Mouse (Mus musculus) cerebellum, adult 2 months (tissue): ENCODE measurements around the gene B430306N03Rik. TPM values are rescaled to one million over a fixed set of nuclear protein-coding genes. Genes with fewer than 3 reads are reported as not detected.
"Not testable (repeated sequence)": the region's sequence is repeated elsewhere in the genome, so short reads cannot be mapped to it uniquely, and the experiment has no call there.

ENCODE experiments used
- DNase-seq, 2 experiments: peaks; one replicate each; pipeline ENCODE4 v3.0.0; 2021
- H3K27ac ChIP-seq: fragments of 200-500 bp; 2 replicates; pipeline ENCODE4 v1.5.1; 2012; ENCODE audit warnings: low read length, control low read depth, inconsistent platforms; ENCODE audit not compliant: insufficient read depth
- H3K27me3 ChIP-seq: fragments of 200-500 bp; 2 replicates; pipeline ENCODE4 v1.6.1; 2012; ENCODE audit warnings: inconsistent platforms, mild to moderate bottlenecking, low read length, moderate library complexity; ENCODE audit not compliant: control insufficient read depth, insufficient read depth
- H3K4me1 ChIP-seq: fragments of 200-500 bp; 2 replicates; pipeline ENCODE4 v1.6.1; 2011; ENCODE audit warnings: low read length; ENCODE audit not compliant: control insufficient read depth, insufficient read depth
- H3K4me3 ChIP-seq: fragments of 200-500 bp; replicated peaks from 2 replicates; pipeline ENCODE3; 2011; ENCODE audit warnings: mild to moderate bottlenecking, low read depth, low read length, control low read depth; ENCODE audit not compliant: insufficient read depth
- CTCF ChIP-seq: fragments of 200-500 bp; IDR thresholded peaks from 2 replicates; pipeline ENCODE4 v1.5.1; 2011; ENCODE audit warnings: low read depth, mild to moderate bottlenecking, control low read depth, low read length, moderate library complexity, borderline replicate concordance; ENCODE audit not compliant: insufficient read depth
- POLR2A ChIP-seq: fragments of 200-500 bp; IDR thresholded peaks from 2 replicates; pipeline ENCODE4 v1.6.1; 2011; ENCODE audit warnings: low read length, control low read depth, borderline replicate concordance; ENCODE audit not compliant: insufficient read depth
- whole genome bisulfite sequencing: fragments of 180-500 bp; shearing (Covaris S2); methylation state at CpG from one replicate; pipeline ENCODE4 v1.1.7; 2018; 5-methylcytosine and 5-hydroxymethylcytosine counted together
- polyA plus RNA-seq: library from polyadenylated mRNA; depleted of rRNA; stranded (reverse); fragments of >200 nt; gene quantifications from 2 replicates; pipeline ENCODE4 v1.2.3, GENCODE M21; 2012

B430306N03Rik gene
- polyA plus RNA-seq, 1 experiment, result 0.02 TPM

- H3K4me3 ChIP-seq, result no peak overlapping the region
- TF ChIP-seq POLR2A (no peak), CTCF (no peak)
- no peak for DNase-seq
- no peaks in the 10 kb centered on the region for H3K27me3 ChIP-seq
- no peaks in the 10 kb centered on the region for H3K4me1 ChIP-seq
- 31% methylated on average over 1 of the region's 1 CpGs for WGBS
- no peak overlapping the region for H3K27ac ChIP-seq
Measured at GRCm38 (mm10) chr17:48340267-48340666, 24.3 kb downstream of the B430306N03Rik start.

GRCm38 (mm10) chr17:48341947-48342346 lies 26.0 kb downstream of the B430306N03Rik start:
- no peak for TF ChIP-seq CTCF
- TF ChIP-seq POLR2A, result no peak
- Histone ChIP-seq H3K4me3 (no peak overlapping the region), H3K4me1 (no peaks in the 10 kb centered on the region), H3K27me3 (no peaks in the 10 kb centered on the region), H3K27ac (no peak overlapping the region)
- 84% methylated on average over 3 of the region's 3 CpGs for WGBS
- DNase-seq, result no peak

- Histone ChIP-seq H3K4me1 (no peaks in the 10 kb centered on the region), H3K27me3 (no peaks in the 10 kb centered on the region), H3K27ac (no peak overlapping the region), H3K4me3 (no peak overlapping the region)
- DNase-seq, result no peak
- TF ChIP-seq POLR2A (no peak), CTCF (no peak)
- WGBS, result 91% methylated on average over 2 of the region's 2 CpGs
Measured at GRCm38 (mm10) chr17:48343065-48343464, 27.1 kb downstream of the B430306N03Rik start.

GRCm38 (mm10) chr17:48345824-48346223 lies 29.9 kb downstream of the B430306N03Rik start:
- 74% methylated on average over 4 of the region's 4 CpGs for WGBS
- Histone ChIP-seq H3K4me3 (no peak overlapping the region), H3K27ac (no peak overlapping the region), H3K27me3 (no peaks in the 10 kb centered on the region), H3K4me1 (no peaks in the 10 kb centered on the region)
- TF ChIP-seq POLR2A, result no peak
- TF ChIP-seq CTCF, result no peak
- no peak for DNase-seq

GRCm38 (mm10) chr17:48346231-48346630 lies 30.3 kb downstream of the B430306N03Rik start, which contains the start of gene Trem2:
Trem2 (plus strand) TSS chr17:48346401.
- H3K27me3 ChIP-seq, result no peaks in the 10 kb centered on the region
- no peak for DNase-seq
- H3K27ac ChIP-seq, result no peak within 1 kb of the TSS
- WGBS, result 63% methylated on average over 5 of the region's 5 CpGs
- no peak within 1 kb of the TSS for H3K4me3 ChIP-seq
- no peaks in the 10 kb centered on the region for H3K4me1 ChIP-seq
- TF ChIP-seq CTCF, result no peak
- TF ChIP-seq POLR2A, result no peak

GRCm38 (mm10) chr17:48346834-48347233 lies 30.9 kb downstream of the B430306N03Rik start:
- TF ChIP-seq POLR2A (no peak), CTCF (no peak)
- H3K27ac ChIP-seq, result no peak overlapping the region
- no peaks in the 10 kb centered on the region for H3K4me1 ChIP-seq
- no peak for DNase-seq
- WGBS, result 60% methylated on average over 4 of the region's 4 CpGs
- no peaks in the 10 kb centered on the region for H3K27me3 ChIP-seq
- H3K4me3 ChIP-seq, result no peak overlapping the region

GRCm38 (mm10) chr17:48347287-48347686 lies 31.3 kb downstream of the B430306N03Rik start:
- TF ChIP-seq POLR2A, result no peak
- H3K27ac ChIP-seq, result no peak overlapping the region
- no peaks in the 10 kb centered on the region for H3K27me3 ChIP-seq
- no peak overlapping the region for H3K4me3 ChIP-seq
- DNase-seq, result no peak
- WGBS, result 82% methylated on average over 2 of the region's 2 CpGs
- H3K4me1 ChIP-seq, result no peaks in the 10 kb centered on the region

- no peak for DNase-seq
- H3K4me3 ChIP-seq, result no peak overlapping the region
- no peaks in the 10 kb centered on the region for H3K4me1 ChIP-seq
- TF ChIP-seq CTCF (no peak), POLR2A (no peak)
- WGBS, result 78% methylated on average over 5 of the region's 5 CpGs
- no peaks in the 10 kb centered on the region for H3K27me3 ChIP-seq
- no peak overlapping the region for H3K27ac ChIP-seq
Measured at GRCm38 (mm10) chr17:48350681-48351193, 34.8 kb downstream of the B430306N03Rik start.

GRCm38 (mm10) chr17:48352976-48353375 lies 37.0 kb downstream of the B430306N03Rik start:
- not testable (repeated sequence) for DNase-seq, H3K4me1 ChIP-seq, H3K27ac ChIP-seq, H3K4me3 ChIP-seq, H3K27me3 ChIP-seq
- WGBS, result 44% methylated on average over 7 of the region's 7 CpGs
